Mouse (Mus musculus) spleen, postnatal 36 days (tissue): ENCODE data around the gene Bcar1.

Experiments
- DNase-seq, 2 experiments: peaks; one replicate each; pipeline ENCODE4 v3.0.0; 2022; ENCODE audit warnings: low spot score in 2 of 2, mixed read lengths in 1 of 2

The Bcar1 gene

GRCm38 (mm10) chr8:111769764-111770428 lies 26.3 kb upstream of the Bcar1 start:
- no peak for DNase-seq

GRCm38 (mm10) chr8:111769296-111769695 lies 25.7 kb upstream of the Bcar1 start:
- DNase-seq: no peak

- DNase-seq: no peak
These were observed 25.0 kb upstream of the Bcar1 start for GRCm38 (mm10) chr8:111768651-111769050.

- no peak for DNase-seq
These were observed 22.0 kb upstream of the Bcar1 start for GRCm38 (mm10) chr8:111765616-111766015.

GRCm38 (mm10) chr8:111765096-111765495 lies 21.5 kb upstream of the Bcar1 start:
- no peak for DNase-seq

GRCm38 (mm10) chr8:111760708-111761107 lies 17.1 kb upstream of the Bcar1 start:
- DNase-seq: no peak

- DNase-seq: no peak
These were observed 15.2 kb upstream of the Bcar1 start for GRCm38 (mm10) chr8:111758817-111759216.

GRCm38 (mm10) chr8:111757599-111757998 lies 14.0 kb upstream of the Bcar1 start:
- DNase-seq: no peak

- DNase-seq: no peak
These were observed 11.1 kb upstream of the Bcar1 start for GRCm38 (mm10) chr8:111754736-111755135.

- DNase-seq: no peak
These were observed 10.5 kb upstream of the Bcar1 start for GRCm38 (mm10) chr8:111754088-111754487.

- no peak for DNase-seq
These were observed 5.2 kb upstream of the Bcar1 start for GRCm38 (mm10) chr8:111748766-111749165.

- no peak for DNase-seq
These were observed 4.4 kb upstream of the Bcar1 start for GRCm38 (mm10) chr8:111747866-111748649.

- no peak for DNase-seq
These were observed 3.2 kb upstream of the Bcar1 start for GRCm38 (mm10) chr8:111746582-111747465.

GRCm38 (mm10) chr8:111745591-111746418 lies 2.2 kb upstream of the Bcar1 start:
- no peak for DNase-seq

- DNase-seq: no peak
These were observed 1.5 kb upstream of the Bcar1 start for GRCm38 (mm10) chr8:111745086-111745485.

GRCm38 (mm10) chr8:111743101-111743791 lies 363 bp downstream of the Bcar1 start:
- DNase-seq: no peak

- DNase-seq: no peak
These were observed 1.2 kb downstream of the Bcar1 start for GRCm38 (mm10) chr8:111742261-111743037.

- no peak for DNase-seq
These were observed 2.1 kb downstream of the Bcar1 start for GRCm38 (mm10) chr8:111741556-111741955.

- DNase-seq: no peak
These were observed 2.6 kb downstream of the Bcar1 start for GRCm38 (mm10) chr8:111740994-111741393.

- DNase-seq: no peak
These were observed 3.3 kb downstream of the Bcar1 start for GRCm38 (mm10) chr8:111740301-111740711.
